Mouse (Mus musculus): ENCODE data around the gene Mapk1ip1l.
A peak's percentile ranks its signal among the peaks of the same experiment; 100 is the strongest.

Mapk1ip1l gene

GRCm38 (mm10) chr14:47297785-47298407 lies at the start of gene Mapk1ip1l:
Gene Mapk1ip1l, plus strand, starts transcription at chr14:47298266.
- DNase-seq (ENCODE audit: inconsistent age in 2 of 2, low spot score in 1 of 2): peak; percentile 91 to 98

DNA sequence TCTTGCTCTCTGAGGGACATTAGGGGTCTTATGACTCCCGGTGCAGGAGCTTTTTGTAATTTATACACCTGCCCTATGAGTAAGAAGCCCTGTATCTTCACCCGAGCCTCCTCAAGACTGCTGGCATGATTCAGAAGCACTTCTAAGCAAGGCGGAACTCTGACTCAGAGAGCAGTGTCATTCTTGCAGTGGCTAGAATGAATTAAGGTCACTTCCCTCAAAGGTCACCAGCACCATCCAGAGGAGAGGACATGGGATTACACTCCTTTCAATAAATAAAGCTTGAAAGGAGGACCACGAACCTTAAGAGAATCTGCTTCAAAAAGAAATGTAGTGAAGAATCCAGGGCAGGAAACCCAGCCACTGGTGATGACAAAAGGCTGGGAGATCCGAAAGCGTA lies 48.2 kb upstream of the Mapk1ip1l start:
- DNase-seq (ENCODE audit: inconsistent age in 2 of 2, low spot score in 1 of 2): peak; percentile 65 to 87

DNA sequence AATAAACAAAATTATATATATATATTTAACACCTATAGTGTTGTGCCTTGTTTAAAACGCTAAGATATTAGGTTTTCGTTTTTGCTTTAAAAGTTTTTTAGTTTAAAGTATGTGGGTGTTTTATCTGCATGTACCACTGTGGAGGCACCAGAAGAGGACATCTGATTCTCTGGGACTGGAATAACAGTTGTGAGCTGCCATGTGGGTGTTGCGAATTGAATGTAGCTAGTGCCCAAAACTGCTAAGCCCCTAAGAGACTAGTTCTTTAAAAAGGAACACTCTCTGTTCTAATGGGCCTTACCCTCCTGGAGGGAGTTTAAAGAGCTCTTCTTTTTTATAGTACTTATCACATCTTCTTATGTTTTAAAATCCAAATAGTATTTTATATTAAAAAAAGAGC lies 33.2 kb upstream of the Mapk1ip1l start:
- no peak for DNase-seq (ENCODE audit: inconsistent age in 2 of 2, low spot score in 1 of 2)

DNA sequence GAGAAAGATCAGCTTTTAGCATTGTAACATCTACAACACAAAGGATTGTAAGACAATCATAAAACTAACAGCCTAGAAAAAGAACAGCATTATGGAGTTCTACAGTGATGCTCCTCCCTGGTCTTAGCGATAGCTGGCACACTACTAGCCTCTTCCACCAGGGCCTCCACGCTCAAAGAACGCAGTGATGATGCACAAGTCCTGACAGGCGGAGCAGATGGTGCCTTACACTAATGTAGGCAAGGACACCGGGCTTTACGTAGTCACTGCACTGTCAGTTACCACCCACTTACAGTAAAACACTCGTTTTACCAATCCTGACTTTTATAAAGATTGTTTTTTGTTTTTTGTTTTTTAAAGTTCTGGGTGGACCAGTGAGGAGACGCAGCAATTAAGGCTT lies 32.2 kb upstream of the Mapk1ip1l start:
- DNase-seq (ENCODE audit: inconsistent age in 2 of 2, low spot score in 1 of 2): no peak

- DNase-seq (ENCODE audit: inconsistent age in 2 of 2, low spot score in 1 of 2): no peak
These were observed 29.0 kb upstream of the Mapk1ip1l start for GRCm38 (mm10) chr14:47269056-47269455.

GRCm38 (mm10) chr14:47269706-47270105 lies 28.4 kb upstream of the Mapk1ip1l start:
- DNase-seq (ENCODE audit: inconsistent age in 2 of 2, low spot score in 1 of 2): no peak

DNA sequence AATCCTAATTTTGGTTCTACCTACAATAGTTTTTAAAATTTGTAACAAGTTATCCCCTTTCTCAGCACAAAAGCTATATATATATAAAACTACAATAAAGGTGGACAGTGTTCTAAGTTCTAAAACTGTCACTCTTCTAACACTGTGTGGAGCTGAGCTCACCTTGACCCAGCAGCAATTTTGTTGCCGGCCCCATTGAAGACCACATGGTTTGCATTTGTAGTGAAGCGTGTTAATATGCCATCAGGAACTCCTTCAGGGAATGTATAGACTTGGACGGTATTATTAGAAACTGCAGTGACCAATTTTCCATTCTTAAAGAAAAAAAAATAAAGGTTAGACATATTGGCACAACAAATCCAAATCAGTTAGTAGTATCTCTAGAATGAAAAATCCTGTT lies 24.3 kb upstream of the Mapk1ip1l start:
- no peak for DNase-seq (ENCODE audit: inconsistent age in 2 of 2, low spot score in 1 of 2)

GRCm38 (mm10) chr14:47275417-47275816 lies 22.6 kb upstream of the Mapk1ip1l start:
- DNase-seq (ENCODE audit: inconsistent age in 2 of 2, low spot score in 1 of 2): no peak

GRCm38 (mm10) chr14:47276036-47276603 lies 21.9 kb upstream of the Mapk1ip1l start:
- DNase-seq (ENCODE audit: inconsistent age in 2 of 2, low spot score in 1 of 2): no peak

DNA sequence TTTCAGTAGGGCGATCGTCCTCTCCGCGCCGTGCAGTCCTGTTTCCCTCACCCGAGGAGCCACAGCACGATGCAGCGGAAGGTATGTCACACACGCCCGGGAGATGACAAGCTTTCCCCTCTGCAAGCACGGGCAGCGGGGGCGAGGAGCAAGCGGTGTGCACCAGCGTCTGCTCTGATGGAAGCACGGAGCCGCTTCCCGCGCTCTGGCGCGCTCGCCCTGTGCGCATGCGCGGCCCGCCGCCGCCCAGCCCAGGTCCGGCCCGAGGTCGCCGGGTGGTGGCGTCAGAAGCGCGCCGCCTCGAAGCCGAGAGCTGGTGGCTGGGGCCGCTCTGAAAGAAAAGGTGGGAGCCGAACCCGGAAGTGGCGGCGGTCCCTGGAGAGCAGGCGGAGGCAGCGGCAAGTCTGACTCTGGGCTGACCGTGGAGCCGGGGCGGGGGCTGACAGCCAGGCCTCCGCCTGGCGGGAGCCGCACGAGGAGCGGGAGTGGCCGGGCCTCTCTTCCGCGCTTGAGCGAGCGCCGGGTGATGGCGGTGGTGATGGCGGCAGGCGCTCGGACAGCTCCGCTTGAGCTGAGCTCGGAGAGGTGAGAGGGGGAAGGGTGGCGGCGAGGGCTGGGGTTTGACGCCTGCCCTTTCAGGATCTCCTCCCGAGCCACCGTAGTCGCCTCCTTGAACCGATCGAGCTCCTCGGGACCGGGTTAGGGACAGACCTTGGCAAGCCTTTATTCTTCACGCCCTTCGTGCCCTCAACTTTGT lies 21.3 kb upstream of the Mapk1ip1l start, which contains the start of the genes Wdhd1 and Socs4:
Gene Wdhd1, minus strand, starts transcription at position 221 of the 757 bp plus-strand sequence.
Gene Socs4, plus strand, starts transcription at position 295 of the 757 bp plus-strand sequence.
- peak; percentile 97 to 98 for DNase-seq (ENCODE audit: inconsistent age in 2 of 2, low spot score in 1 of 2)

GRCm38 (mm10) chr14:47279058-47279457 lies 19.0 kb upstream of the Mapk1ip1l start:
- DNase-seq (ENCODE audit: inconsistent age in 2 of 2, low spot score in 1 of 2): no peak

DNA sequence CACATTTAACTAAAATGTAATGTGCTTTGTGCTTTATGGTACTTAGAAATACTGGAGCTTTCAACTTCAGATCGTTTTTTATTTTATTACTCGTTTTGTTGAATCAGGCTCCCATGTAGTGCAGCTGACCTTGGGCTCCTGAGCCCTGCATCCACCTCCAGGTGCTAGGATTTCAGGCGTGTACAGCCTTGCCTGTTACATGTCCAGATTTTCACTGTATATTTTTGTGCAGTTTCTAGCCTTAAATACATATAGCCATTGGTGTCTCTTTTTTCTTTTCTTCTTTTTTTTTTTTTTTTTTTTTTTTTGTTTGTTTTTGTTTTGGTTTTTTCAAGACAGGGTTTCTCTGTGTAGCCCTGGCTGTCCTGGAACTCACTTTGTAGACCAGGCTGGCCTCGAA lies 16.5 kb upstream of the Mapk1ip1l start:
- no peak for DNase-seq (ENCODE audit: inconsistent age in 2 of 2, low spot score in 1 of 2)

DNA sequence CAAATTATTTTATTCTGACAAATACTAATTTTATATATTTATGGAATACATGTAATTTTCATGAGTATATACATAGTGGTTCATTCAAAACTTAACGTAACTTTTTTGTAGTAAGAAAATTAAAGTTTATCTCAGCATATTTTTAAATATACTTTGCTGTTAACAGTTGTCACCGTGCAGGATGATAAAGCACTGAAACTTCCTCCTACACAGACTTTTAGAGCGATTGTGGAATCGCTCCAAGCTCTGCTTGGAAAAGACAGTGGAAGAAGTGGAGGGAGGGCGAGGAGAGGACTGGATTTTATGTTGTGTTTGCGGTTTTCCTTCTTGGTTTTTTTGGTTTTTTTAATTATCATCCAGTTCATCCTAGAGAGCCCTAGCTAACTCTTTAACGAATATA lies 14.5 kb upstream of the Mapk1ip1l start:
- DNase-seq (ENCODE audit: inconsistent age in 2 of 2, low spot score in 1 of 2): no peak

GRCm38 (mm10) chr14:47285271-47285670 lies 12.8 kb upstream of the Mapk1ip1l start:
- DNase-seq (ENCODE audit: inconsistent age in 2 of 2, low spot score in 1 of 2): no peak

DNA sequence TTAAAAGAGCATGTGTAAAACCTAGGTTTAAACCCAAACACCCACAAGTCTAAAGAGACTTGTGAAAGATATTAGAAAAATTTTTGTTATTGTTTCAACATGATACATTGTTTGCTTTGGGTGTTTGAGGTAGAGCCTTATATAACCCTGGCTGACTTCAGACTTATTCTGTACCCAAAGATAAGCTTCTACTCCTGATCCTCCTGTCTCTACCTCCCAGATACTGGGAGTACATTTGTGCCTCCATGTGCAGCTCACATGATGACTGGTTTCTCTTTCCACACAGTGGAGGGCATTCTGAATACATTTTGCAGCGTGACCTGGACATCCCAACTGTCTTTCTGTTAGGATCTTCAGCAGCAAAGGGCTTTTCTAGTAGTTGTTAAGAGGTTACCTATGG lies 11.9 kb upstream of the Mapk1ip1l start:
- DNase-seq (ENCODE audit: inconsistent age in 2 of 2, low spot score in 1 of 2): no peak

- no peak for DNase-seq (ENCODE audit: inconsistent age in 2 of 2, low spot score in 1 of 2)
These were observed 11.0 kb upstream of the Mapk1ip1l start for GRCm38 (mm10) chr14:47287021-47287420.

DNA sequence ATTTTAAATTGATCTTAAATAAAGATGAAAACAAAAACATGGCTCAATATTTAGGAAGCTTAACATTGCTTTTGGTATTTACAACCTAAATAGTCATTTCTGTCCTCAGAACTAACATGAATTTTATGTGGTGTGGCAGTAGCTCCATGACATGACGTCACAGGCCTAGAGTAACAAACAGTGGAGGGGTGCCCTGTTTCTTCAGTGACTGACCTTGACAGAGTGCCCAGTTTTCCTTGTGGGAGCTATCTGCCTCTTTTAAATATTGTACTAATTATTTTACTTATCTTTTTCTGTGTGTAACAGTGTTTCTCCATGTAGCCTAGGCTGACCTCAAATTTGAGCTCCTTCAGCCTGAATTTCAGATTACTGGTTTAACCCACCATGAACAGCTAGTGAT lies 6.3 kb upstream of the Mapk1ip1l start:
- DNase-seq (ENCODE audit: inconsistent age in 2 of 2, low spot score in 1 of 2): peak; percentile 48 to 76

DNA sequence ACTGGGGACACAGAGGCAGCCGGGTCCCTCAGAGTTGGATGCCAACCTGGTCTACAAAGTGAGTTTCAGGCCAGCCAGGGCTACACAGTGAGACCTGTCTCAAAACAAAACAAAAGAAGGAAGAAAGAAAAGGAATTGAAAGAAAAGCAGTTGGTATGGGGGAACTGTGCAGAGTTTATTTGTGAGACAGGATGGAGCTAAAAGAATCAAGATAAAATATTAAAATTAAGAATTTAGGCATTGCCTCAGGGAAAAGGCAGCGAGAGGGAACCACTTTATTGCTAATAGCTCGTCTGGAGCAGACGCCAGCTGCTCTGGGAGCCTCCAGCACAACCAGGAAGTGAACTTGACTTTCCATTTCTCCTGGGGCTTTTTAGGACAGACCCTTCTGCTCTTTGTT lies 3.9 kb upstream of the Mapk1ip1l start:
- no peak for DNase-seq (ENCODE audit: inconsistent age in 2 of 2, low spot score in 1 of 2)

DNA sequence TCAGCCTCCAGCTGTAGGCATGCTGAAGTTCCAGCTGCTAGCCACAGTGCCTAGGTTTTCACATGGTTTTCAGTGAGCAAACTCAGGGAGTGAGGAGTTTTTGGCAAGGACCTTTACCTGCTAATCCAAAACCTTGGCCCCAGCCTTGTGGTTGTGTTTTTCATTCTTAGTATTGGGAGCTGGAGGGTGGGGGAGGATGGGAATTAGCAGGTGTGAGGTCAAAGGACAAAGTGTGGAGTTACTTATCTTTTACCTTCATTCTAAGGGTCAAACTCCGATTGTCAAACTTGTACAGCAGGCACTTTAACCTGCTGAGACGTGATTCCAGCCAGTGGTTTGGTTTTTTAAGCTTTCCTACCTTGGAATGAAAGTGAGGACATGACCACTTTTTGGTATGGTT lies 1.8 kb upstream of the Mapk1ip1l start:
- DNase-seq (ENCODE audit: inconsistent age in 2 of 2, low spot score in 1 of 2): no peak

DNA sequence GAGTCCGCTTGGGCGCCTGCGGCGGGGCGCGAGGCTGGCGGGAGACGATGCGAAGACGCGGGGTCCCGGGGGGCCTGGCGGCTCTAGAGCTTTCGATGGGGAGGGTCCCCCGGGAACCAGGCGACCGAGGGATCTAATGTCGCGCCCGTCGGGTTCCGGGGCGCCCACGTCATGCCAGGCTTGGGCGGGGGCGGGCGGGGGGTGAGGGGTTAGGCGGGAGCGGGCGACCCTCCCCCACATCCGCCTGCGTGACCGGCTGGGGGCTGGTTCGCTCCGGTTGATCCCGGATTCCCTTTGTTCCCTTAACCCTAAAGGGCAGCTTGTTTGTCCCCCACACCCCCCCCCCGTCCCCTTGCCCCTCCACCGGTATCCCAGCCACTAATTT lies 334 bp downstream of the Mapk1ip1l start:
- no peak for DNase-seq (ENCODE audit: inconsistent age in 2 of 2, low spot score in 1 of 2)

GRCm38 (mm10) chr14:47298819-47299261 lies 774 bp downstream of the Mapk1ip1l start:
- DNase-seq (ENCODE audit: inconsistent age in 2 of 2, low spot score in 1 of 2): peak; percentile 28 to 79
